Mouse (Mus musculus): ENCODE data around the gene Gm47959.
A peak's percentile ranks its signal among the peaks of the same experiment; 100 is the strongest.

DNA sequence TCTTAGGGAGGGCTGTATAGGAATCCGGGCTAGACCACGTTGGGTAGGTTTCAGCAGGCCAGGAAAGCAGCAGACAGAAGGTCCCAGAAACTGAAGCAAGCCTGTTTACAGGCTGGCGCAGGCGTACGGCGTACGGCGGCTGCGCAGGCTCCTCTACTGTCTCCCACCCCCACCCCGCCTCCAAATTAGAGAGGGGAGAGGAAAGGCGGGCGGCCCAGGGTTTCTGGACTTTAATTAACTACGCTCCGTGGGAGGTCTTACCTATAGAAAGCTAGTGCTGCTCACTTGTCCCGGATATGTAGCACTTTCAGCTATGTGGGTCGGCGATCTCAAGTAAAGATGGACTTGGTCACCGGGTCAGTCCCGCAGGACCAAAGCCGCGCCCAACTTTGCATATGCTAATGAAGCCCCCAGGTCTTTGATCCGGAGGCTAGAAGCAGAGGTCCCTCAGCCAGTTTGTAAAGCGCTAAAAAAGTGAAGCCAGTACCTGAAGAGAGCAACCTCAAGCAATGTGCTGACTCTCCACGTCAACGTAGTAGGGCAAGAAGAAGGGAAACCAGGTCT is 37.8 kb downstream of the Gm47959 start, which contains the start of gene Slc19a3:
- TF ChIP-seq POLR2A (IDR thresholded peaks at IDR 0.05; ENCODE audit: extremely low read depth, insufficient read depth, low read length) (peak; percentile 54), CTCF (IDR thresholded peaks at IDR 0.05; ENCODE audit: extremely low read depth, insufficient read depth, low read length) (no peak)
